Mouse (Mus musculus) thymus, adult 18-20 months (tissue): ENCODE measurements around the gene Ecm2.

Experiments
- DNase-seq, 2 experiments: peaks; one replicate each; pipeline ENCODE4 v3.0.0; 2022; ENCODE audit warnings: mixed read lengths in 2 of 2

The Ecm2 gene

DNA sequence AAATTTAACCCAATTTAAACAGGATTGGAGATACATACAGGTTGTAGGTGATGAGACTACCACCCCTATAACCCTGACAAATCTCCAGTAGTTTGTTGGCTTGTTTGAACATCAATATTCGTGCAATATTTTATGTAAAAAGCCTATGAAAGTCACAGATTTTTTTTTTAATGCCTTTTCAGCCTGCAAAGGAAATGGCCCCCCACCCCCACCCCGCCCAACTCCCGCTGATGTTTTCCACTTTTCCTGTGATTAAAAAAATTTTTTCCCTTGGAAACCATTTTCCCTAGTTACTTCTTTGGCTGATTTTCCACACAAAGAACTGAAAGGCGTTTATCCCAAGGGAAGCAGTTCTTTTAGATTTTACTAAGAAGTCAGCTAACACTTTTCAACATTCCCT, at the start of gene Ecm2:
TSS of gene Ecm2 (plus strand) at position 301 of the 400 bp plus-strand sequence.
- DNase-seq: no peak

DNA sequence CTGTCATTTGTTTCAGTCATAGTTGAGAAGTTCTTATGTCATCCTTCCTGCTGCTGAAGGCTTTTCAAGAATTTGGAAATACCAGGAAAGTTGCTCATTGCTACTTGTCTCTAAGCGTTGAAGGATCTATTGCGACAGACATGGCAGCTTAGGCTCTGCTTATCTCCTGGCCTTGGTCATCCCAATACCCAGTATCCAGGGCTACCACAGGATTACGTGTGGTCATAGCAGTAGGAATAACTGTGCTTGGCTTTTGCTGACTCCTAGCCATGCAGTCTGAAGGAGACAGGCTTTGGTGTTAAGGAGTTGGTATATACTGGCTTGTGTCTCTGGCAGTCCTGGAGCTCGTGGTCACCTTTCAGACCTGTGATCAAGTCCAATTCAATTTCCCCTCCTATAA, 44.3 kb upstream of the Ecm2 start:
- DNase-seq: no peak

DNA sequence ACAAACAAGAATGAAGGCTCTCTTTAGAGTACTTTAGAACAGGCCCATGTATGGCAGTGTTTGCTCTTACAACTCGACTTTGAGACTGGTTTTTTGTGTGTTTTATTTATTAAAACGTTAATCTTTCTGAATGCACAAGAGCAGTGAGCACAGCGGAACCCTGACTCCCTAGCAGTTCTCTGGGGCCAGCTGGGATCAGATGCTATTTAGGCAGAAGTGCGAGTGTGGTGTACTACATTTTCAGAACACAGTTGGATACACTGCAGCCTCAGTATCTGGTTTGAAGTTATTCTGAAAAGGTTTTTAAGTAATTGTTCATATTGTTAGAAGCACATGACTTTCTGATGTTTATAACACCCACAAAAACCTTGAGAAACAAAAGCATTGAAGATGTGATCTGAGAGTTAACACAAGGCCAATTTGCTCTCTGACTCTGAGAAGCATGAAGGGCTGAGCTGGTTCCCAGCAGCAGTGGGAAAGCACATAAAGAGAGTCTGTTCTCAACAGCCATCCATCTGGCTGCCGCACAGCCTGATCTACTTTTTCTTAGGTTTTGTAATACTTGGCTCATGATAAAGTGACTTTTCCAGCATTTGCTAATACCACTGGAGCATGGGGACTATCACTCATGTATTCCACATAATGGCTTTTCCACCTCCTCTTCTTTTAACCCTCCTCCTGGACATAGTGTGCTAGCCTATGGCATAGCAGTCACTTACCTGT, 43.8 kb upstream of the Ecm2 start:
- no peak for DNase-seq

DNA sequence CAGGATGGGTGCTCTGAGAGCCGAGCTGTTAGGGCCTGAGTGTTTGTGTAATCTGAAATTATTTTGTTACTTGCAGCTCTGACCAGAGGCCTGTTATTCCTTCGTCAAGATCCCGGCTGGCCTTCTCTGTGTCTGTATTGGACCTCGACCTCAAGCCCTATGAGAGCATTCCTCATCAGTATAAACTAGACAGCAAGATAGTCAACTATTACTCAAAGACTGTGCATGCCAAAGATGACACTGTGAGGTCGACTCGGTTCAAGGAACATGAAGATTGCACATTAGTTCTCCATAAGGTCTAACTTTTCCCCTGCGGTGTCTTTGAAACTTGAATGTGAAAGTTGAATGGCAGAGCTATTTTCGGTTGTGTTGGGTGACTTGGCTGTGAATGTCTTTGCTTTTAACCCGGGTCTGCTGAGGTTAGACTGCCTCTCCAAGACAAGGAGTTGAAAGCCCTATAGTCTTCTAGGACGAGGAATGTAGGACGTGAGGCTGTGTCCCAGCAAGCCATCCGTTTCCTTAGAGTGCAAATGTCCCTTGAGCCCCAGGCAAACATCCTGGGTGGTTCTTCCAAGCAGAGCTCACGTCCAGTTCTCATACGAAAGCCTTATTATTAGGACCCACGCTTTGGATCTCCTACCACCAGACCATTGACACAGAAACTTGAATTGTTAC, 43.0 kb upstream of the Ecm2 start:
- DNase-seq: no peak

DNA sequence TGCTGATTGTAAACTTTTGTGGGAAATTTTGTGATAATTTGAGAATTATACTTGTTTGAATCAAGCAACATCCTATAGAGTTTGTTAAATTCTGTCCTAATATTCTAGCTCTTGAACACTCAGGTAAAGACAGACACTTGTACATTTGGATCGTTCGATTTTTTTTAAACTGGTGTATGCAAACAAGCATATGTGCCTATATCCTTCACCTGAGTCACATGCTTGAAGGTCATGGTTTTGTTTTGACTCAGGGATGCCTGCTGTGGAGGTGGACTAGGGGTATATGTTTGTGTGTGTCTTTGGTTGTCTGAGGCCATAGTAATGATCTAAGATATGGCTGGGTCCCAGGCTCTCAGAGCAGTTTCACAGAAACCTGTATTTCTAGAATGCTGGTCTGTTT, 41.7 kb upstream of the Ecm2 start:
- DNase-seq: no peak

DNA sequence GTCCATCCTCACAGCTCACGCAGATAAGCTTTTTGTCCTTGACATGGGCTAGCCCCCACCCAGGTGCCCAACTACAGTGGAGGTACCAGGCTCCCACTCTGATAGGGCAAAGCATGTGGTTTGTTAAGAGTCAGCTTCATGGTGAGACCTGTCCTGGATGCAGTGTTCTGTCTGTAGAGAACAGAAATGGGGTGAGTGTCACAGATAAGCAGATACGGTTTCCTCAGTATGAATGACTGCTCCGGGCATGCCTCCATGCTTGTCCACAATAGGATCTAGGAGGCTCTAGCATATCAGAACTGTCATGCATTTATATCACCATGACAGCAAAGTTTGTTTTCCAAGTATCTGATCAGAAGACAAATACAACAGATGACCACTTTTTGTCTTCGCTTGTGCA, 38.7 kb upstream of the Ecm2 start:
- DNase-seq: no peak

DNA sequence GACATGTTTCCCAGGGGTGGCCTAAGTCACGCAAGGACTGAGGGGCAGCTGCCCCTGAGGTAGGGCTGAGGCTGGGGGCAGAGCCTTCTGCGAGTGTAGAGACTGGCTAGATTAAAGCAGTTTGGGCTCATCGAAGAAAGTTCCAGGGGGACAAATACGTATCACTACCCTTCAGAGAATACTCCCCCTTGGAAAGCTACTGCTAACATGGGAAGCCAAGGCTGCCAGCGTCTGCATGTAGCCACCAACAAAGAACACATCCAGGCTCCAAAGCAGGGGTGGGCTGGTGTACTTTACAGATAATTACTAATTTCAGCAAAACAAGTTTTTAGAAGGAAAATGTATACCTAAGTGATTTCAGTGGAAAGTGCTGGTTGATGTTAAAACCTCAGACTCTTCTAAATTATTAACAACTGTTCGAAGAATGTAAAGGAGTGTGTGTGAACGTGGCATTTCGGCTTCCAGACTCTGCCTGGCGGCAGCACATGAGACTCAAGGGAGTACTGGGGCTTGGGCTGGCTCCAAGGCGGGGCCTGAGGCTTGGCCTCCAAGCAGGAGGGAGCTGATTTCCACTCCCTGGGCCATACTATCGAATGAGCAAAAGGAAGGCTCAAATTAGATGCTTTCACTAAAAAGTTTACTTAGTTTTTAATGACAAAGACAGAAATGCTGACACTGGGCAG, 38.1 kb upstream of the Ecm2 start:
- DNase-seq: no peak

DNA sequence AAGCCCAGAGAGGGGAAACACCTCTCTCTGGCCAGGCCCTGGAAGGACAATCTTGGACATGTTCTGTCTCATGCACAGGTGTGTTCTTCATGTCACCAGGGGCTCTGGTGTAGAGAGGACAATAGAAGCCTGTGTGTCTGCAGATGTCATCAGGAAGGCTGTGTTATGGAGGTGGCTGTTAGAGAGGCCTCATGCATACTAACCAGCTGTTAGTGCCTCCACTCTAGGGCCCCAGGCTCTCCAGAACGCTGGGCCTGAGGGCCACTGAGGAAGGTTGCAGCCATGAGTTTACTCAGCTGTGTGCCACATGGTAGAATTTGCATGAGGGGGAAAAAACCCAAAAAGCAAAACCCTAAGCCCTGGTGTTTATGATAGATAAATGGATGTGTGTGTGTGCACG, 37.0 kb upstream of the Ecm2 start:
- DNase-seq: no peak

DNA sequence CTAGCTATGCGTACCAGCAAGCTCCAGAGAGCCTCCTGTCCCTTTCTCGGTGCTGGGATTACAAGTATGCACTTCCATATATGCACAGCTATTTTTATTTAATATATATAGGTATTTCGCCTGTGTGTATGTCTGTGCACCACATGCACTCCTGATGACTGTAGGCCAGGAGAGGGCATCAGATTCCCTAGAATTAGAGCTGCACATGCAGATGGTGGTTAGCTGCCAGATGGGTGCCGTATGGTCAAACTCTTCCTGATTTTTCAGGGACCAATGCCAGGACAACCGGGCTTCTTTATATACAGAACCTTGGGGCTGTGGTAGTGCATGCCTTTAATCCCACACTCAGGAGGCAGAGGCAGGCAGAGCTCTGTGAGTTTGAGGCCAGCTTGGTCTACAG, 35.6 kb upstream of the Ecm2 start:
- DNase-seq: no peak

DNA sequence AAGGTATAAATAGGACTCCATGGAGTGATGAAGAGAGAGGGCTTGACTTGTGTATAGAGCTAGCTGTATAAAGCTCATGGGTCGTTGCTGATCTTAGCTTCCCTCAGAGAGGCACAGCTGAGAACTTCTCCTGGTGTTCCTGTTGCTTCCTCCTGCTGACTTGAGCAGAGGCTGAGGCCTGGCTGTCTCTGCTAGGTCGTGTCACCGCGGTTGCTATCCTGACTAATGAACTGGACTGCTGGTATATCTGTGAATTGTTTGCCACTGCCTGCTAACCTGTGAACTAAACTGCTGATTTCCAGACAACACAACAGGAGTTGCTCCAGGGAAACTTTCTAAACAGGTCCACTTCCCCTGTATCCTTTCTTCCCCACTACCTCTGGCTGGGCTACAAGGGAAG, 34.3 kb upstream of the Ecm2 start:
- DNase-seq: no peak

DNA sequence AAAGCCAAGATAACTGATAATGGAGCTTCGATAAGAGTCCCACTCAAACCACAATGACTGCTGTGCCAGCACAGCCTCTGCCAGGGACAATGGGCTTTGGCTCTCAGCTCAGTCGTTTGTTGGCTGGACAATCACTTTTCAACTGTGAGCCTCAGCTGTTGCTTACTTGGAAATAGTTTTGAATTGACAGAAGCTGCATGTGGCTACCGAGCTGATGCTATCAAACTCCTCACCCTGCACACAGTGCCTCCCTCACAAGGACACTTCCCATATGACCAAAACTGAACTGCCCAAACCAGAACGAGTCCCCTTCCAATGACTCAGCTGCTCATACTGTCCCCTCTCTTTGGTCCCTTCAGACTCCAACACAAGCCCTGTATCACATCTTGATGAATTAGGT, 33.8 kb upstream of the Ecm2 start:
- no peak for DNase-seq

DNA sequence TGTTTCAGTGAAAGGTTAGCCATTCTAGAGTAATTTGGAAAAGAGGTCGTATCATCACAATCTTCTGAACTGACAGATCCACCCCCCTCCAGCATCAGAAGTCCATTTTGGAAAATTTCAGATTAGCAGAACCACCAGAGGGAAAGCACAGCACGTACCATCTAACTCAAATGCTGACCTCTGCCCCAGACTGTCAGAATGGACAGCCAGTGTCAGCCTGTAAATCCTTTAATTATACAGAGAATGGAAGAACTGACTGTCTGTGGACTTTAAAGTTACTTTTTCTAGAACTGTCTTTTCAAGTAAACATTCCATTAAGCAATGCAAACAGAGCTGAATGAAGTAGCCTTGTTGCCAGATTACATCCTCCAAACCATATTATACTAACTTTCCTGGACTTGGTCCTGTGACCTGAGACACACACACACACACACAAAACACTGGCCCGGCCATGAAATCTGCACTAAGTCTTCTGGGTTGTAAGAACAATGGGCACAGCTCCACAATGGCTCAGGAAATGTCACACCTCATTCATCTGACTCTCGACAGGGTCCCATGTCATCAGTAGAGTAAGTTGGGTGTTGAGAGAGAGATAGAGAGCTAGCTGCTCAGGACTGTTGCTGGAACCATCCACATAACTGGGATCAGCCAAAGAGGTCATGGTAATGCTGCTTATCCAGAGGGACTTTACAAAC, 32.5 kb upstream of the Ecm2 start:
- DNase-seq: no peak

DNA sequence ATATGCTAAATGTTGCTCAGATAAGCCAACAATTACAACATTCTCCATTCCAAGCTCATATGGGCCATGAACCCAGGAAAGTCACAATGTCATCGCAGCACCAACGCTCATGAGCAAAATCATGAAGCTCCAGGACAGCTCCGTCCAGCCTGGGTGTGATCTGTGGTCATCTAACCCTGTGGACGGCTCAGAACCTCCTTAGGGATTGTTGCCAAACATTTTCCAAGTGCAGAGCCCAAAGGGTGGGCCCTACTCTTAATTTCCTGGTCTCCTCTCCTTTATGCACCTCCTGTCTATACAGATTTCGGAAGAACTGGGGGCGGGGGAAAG, 32.0 kb upstream of the Ecm2 start:
- DNase-seq: no peak

DNA sequence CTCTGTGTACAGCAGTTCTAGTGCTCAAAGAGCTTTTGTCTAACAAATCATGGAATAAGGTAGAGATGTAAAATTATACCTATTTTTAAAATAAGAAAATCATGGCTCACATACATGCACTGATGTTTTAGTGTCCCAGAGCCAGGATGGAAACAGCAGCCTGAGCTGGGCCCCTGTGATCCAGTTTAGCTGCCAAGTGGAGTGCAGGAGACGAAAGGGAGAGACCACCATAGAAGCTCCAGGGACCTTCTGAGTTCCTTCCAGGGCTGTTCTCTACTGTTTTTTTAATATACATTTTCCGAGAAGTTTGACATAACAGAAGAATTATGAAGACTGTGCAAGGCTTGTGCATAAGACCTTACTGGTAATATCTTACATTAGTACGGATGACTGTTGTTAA, 26.7 kb upstream of the Ecm2 start:
- DNase-seq: no peak

DNA sequence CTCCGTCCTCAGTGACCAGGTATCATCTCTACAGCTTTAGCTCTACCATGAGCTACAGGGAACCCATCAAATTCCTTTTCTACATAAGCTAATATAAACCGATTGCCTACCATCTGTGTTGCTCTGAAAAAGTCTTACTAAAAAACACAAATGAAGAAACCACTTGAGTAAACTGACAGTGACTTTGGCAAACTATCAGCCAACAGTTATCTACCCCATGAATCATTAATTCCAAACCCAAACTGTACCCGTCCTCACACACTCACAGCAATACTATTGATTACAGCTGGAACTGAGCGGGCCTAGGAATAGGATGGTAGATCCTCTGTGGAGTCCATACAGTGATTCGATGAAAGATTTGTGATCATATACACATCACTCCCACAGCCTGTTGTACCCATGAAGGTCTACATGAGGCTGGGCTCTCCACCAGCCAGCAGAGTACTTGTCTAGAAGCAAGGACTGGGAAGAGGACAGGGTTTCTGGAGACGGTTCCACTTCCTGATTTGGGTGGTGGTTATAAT, 25.7 kb upstream of the Ecm2 start:
- no peak for DNase-seq

DNA sequence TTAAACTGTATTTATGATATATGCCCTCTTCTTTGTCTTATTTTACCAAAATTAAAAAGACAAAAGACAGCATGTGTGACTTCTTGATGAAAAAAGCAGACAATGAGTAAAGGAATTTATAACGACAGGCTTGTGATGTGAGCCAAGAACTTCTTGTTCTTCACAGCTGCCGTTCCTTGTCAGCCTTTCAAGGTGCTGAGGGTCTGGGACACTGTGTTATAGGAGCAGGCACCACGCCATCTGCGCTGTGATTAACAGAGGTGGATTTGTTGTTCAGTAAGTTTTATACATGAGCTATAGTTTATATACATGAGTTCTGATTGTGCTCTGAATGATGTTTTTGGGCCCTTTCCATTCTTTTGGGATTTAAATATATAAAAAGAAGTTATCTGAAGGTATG, 25.2 kb upstream of the Ecm2 start:
- DNase-seq: no peak

DNA sequence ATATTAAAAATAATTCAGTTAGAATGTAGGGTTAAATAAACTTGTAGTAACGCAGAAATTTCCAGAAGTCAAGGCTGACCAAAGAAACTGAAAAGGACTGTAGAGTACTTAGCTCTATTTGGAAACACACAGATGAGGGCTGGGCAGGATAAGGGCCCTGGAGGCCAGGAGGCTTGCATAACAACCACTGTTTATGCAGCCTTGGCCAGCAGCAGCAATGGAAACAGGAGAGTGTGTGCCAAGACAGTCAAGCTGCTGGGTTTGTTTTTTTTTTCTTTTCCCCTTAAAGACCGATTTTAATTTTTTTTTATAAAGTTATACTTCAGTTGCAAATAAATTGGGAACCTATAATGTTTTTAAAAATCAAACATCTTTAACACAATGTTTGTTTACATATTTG, 24.6 kb upstream of the Ecm2 start:
- peak in 1 of 2 experiments; percentile 4 for DNase-seq

DNA sequence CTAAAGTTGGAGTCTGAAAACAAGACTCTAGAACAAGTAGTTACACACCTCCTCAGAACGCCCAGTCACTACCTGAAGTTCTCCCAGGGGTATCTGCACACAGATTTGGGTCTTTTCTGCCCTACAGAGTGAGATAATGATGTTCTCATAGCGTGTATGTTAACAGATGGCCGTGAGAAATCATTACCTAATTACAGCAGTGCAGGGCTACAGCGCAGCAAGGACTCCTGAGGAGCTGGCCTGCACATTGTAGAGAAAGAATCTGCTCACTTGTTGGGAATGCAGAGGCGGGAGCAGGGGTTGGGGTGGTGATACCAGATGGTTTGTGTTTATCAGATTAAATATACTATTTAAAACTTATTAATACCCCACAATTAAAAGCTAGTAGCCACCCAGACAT, 24.1 kb upstream of the Ecm2 start:
- DNase-seq: no peak

DNA sequence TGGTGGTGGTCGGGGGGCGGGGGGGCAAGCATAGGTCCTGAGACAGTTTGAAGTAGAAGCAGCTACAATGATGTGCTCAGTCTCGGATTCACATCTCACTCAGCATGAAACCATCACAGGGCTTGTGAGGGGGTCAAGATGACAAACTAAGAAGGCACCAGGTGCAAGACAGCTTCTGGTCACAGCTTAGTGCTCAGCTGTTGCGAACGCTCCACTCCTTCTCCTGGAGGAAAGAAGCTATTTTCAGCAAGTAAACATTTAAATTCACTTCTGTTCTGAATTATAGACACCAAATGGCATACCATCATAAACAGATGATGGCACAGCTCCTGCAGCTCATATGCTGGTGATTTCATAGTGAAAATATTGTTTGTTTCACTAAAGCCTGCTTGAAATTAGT, 19.2 kb upstream of the Ecm2 start:
- no peak for DNase-seq

DNA sequence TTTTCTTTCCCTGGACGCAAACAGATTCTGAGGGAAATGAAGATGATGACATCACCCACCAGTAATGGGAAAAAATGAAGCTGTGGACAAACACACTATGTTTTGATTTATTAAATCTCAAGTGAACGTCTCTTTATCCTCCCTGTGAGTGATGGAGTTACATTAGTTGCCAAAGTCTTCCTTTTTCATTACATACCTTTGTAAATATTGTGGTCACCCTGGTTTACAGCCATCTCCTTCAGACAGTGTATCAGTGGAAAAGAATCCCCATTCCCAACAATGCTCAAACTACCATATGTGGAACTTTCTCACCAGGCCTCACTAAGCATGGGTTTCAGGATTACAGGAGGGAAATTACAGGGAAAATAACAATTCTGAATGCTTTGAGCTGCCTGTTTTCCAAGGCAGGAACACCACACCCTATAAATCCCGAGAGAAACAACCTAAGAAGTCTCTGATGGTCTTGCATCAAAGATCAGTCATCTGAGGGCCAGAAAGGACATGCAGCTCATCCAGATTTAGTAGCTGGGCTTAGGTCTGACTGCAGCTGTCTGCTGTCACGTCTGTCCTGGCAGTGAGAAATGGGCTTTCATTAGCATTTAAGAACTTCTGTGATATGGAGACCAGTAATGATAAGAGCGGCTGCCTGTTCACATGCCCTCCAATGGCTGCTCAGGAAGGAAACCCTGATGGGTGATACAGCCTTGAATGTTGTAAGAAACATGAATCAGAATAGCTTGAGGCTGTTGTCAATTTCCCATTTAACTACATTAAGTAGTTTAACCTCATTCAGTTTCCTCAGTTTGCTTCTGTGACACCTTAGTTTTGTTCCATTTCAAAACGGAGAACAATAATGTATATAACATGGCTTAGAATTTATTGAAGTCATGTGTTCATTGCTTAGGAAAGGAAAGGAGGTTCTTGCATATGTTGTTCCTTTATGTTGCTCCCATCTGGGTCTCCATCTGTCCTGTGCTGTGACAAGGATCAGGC, 11.9 kb upstream of the Ecm2 start, which contains the start of gene Tes3-ps:
TSS of gene Tes3-ps (plus strand) at position 943 of the 993 bp plus-strand sequence.
- DNase-seq: no peak

DNA sequence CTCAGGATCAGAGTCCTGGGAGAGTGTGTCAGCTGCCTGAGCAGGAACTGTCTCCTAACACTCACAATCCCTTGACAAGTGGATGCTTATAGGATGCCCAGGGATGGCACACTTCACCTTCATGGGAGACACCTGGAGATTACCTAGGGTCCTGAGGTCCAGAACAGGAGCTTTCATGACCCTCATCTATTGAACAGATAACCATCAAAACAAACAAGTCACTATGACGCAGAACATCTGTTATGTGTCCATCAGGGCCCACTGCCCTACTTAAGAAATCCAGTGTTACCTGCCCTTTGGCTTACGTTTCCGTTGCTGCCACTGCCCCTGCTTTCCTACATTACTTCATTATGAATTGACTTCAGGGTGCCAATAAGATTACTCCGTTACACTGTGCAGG, 1.2 kb downstream of the Ecm2 start:
- no peak for DNase-seq

DNA sequence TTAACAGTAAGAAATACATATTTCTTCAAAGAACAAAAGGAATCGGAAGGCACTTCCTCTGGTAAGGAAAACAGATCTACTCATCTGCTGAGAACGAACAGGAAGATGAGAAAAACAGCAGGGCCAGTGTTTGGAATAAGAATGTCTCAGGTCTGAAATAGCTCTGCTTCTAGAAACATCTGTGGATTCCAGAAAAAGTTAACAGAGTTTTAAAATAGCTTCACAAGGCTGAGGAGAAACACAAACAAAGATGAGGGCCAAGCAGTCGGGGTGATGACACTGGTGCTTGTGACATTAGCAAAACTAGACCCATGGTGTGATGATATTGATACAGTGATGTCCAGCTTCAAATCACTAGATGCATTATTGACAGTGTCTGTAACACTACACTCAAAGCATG, 2.6 kb downstream of the Ecm2 start:
- no peak for DNase-seq
